28 mouse cellular contexts compared by ENCODE assay signal in the genomic region with DNA sequence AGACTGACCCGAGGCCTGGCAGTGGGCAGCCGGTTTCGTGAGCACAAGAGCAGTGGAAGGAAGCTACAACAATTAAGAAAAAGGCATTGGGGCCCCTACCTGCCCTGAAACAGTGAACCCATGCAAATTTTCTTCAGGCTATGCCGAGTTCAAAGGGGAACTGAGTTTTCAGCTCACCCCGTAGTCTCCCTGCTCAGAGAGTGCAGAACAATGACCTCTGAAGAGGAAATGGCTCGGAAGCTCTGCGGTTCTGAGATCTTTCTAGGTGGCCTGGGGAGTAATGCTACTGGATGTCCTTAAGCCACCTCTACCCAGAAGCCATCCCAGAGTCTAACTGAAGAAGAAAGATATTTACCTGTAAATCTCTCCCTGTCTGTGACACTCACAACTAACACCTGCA.
"Had no signal": no experiment of that assay in that cellular context is flagged by ENCODE, and none has a peak within 500 bp of the region (broad histone marks: within the 10 kb centered on the region; RNA-seq: fewer than 3 reads in every experiment).

No protein-coding gene starts in this region.

- H3K4me1 ChIP-seq: embryonic facial prominence, embryonic 12.5 days; embryonic facial prominence, embryonic 13.5 days; embryonic facial prominence, embryonic 15.5 days; forebrain, embryonic 12.5 days; forebrain, embryonic 13.5 days; forebrain, embryonic 15.5 days; heart, embryonic 10.5 days had no signal

- H3K9ac ChIP-seq: embryonic facial prominence, embryonic 12.5 days; embryonic facial prominence, embryonic 13.5 days; embryonic facial prominence, embryonic 15.5 days; forebrain, embryonic 12.5 days; forebrain, embryonic 13.5 days; forebrain, embryonic 15.5 days; forebrain, postnatal 0 days had no signal

- H3K27ac ChIP-seq: embryonic facial prominence, embryonic 10.5 days; embryonic facial prominence, embryonic 12.5 days; embryonic facial prominence, embryonic 13.5 days; embryonic facial prominence, embryonic 15.5 days; forebrain, embryonic 10.5 days; forebrain, embryonic 12.5 days; forebrain, embryonic 13.5 days; forebrain, embryonic 15.5 days; gastrocnemius, adult 2 months; heart, embryonic 10.5 days had no signal

- H3K36me3 ChIP-seq: embryonic facial prominence, embryonic 10.5 days; embryonic facial prominence, embryonic 12.5 days; embryonic facial prominence, embryonic 13.5 days; embryonic facial prominence, embryonic 15.5 days; forebrain, embryonic 10.5 days; forebrain, embryonic 12.5 days; forebrain, embryonic 15.5 days; heart, embryonic 10.5 days had no signal

- H3K4me3 ChIP-seq: embryonic facial prominence, embryonic 10.5 days; embryonic facial prominence, embryonic 12.5 days; embryonic facial prominence, embryonic 13.5 days; embryonic facial prominence, embryonic 15.5 days; erythroblast, embryonic 14.5 days; forebrain, embryonic 10.5 days; forebrain, embryonic 12.5 days; forebrain, embryonic 13.5 days; forebrain, embryonic 15.5 days; gastrocnemius, adult 2 months; heart, embryonic 10.5 days had no signal

- ATAC-seq: forebrain, embryonic 13.5 days; forebrain, embryonic 14.5 days; forebrain, embryonic 15.5 days; forebrain, embryonic 16.5 days; forebrain, postnatal 0 days had no signal

- DNase-seq: cerebellum, adult 2 months; cerebellum, adult 8-10 months; cerebellum, adult 9-10 months; cerebellum, adult 9-11 months; cerebellum, postnatal 10 days; cerebellum, postnatal 14 days; cerebellum, postnatal 25 days; cerebellum, postnatal 36 days; embryo, embryonic 11 days; forebrain, postnatal 0 days; gastrocnemius, adult 2 months; gastrocnemius, postnatal 10 days; gastrocnemius, postnatal 14 days; gastrocnemius, postnatal 25 days; gastrocnemius, postnatal 36 days; heart, adult 11 months had no signal

- H3K27me3 ChIP-seq: embryonic facial prominence, embryonic 12.5 days; embryonic facial prominence, embryonic 13.5 days; embryonic facial prominence, embryonic 15.5 days; forebrain, embryonic 12.5 days; forebrain, embryonic 13.5 days; forebrain, embryonic 15.5 days had no signal
